Mouse (Mus musculus): ENCODE results near the gene Srebf1.

DNA sequence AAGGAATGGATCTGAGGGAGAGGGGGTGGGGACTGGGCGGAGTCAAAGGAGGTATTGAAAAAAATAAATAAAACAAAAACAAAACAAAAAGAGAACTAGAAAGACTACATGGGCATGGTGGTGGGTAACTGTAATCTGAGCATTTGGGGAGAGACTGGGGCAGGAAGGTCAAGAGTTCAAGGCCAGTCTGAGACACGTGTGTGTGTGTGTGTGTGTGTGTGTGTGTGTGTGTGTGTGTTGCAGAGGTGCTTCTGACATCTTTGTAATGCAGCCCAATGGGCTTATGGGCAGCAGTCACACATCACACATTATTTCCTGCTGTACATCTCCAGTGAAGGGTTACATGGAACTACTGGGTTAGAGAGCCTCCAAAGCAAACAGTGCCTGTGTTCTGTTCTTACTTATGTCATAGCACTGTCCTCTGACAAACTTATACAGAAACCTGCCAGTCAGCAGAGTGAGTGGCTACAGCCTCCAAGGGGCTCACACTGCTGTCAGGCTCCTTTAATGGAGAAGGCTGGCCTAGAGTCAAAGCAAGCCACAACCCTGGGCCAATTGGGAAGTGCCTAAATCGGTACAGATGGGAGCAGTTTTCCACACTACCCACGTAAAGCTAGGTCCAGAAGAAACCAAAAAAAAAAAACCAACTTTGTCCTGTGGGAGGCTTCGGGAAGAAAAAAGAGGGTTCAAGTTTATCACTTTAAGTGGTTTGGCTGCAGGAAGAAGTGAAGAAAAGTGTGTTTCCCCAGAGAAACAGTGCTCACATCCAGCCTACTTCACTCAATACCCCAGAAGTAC is 25.6 kb upstream of the Srebf1 start:
- TF ChIP-seq CTCF (IDR thresholded peaks at IDR 0.05; ENCODE audit: low read depth, low read length) (no peak), POLR2A (IDR thresholded peaks at IDR 0.05; ENCODE audit: extremely low read depth, insufficient read depth, low read length) (no peak)

All from liver, adult 2 months (tissue).